Mouse (Mus musculus): ENCODE measurements around the gene Pias3. TPM values are rescaled to one million over a fixed set of nuclear protein-coding genes. Genes with fewer than 3 reads are reported as not detected.
"Not testable (repeated sequence)": the region's sequence is repeated elsewhere in the genome, so short reads cannot be mapped to it uniquely, and the experiment has no call there.

Gene Pias3
- total RNA-seq, 1 experiment from 2014 or later: 6.2 TPM

GRCm38 (mm10) chr3:96683496-96683895, 12.7 kb upstream of the Pias3 start:
- ATAC-seq (replicated peaks; ENCODE audit: insufficient number of reproducible peaks, low FRiP score, low TSS enrichment, poor library complexity, severe bottlenecking): no peak

GRCm38 (mm10) chr3:96684151-96684821, 11.9 kb upstream of the Pias3 start:
- no peak for ATAC-seq (replicated peaks; ENCODE audit: insufficient number of reproducible peaks, low FRiP score, low TSS enrichment, poor library complexity, severe bottlenecking)

- no peak for ATAC-seq (replicated peaks; ENCODE audit: insufficient number of reproducible peaks, low FRiP score, low TSS enrichment, poor library complexity, severe bottlenecking)
Measured at GRCm38 (mm10) chr3:96684822-96685156, 11.4 kb upstream of the Pias3 start.

GRCm38 (mm10) chr3:96686057-96686456, 10.1 kb upstream of the Pias3 start:
- not testable (repeated sequence) for ATAC-seq (replicated peaks; ENCODE audit: insufficient number of reproducible peaks, low FRiP score, low TSS enrichment, poor library complexity, severe bottlenecking)

GRCm38 (mm10) chr3:96688854-96689253, 7.3 kb upstream of the Pias3 start:
- no peak for ATAC-seq (replicated peaks; ENCODE audit: insufficient number of reproducible peaks, low FRiP score, low TSS enrichment, poor library complexity, severe bottlenecking)

GRCm38 (mm10) chr3:96690298-96690697, 5.9 kb upstream of the Pias3 start:
- ATAC-seq (replicated peaks; ENCODE audit: insufficient number of reproducible peaks, low FRiP score, low TSS enrichment, poor library complexity, severe bottlenecking): 0 out of 2 replicates have a peak, but pooled peaks have one; percentile 36

- ATAC-seq (replicated peaks; ENCODE audit: insufficient number of reproducible peaks, low FRiP score, low TSS enrichment, poor library complexity, severe bottlenecking): no peak
Measured at GRCm38 (mm10) chr3:96692506-96692905, 3.7 kb upstream of the Pias3 start.

GRCm38 (mm10) chr3:96693579-96693978, 2.6 kb upstream of the Pias3 start:
- no peak for ATAC-seq (replicated peaks; ENCODE audit: insufficient number of reproducible peaks, low FRiP score, low TSS enrichment, poor library complexity, severe bottlenecking)

- peak; percentile 71 for ATAC-seq (replicated peaks; ENCODE audit: insufficient number of reproducible peaks, low FRiP score, low TSS enrichment, poor library complexity, severe bottlenecking)
Measured at GRCm38 (mm10) chr3:96696766-96697732, 865 bp downstream of the Pias3 start.

- ATAC-seq (replicated peaks; ENCODE audit: insufficient number of reproducible peaks, low FRiP score, low TSS enrichment, poor library complexity, severe bottlenecking): no peak
Measured at GRCm38 (mm10) chr3:96698993-96699690, 3.0 kb downstream of the Pias3 start.

GRCm38 (mm10) chr3:96700376-96700775, 4.2 kb downstream of the Pias3 start:
- no peak for ATAC-seq (replicated peaks; ENCODE audit: insufficient number of reproducible peaks, low FRiP score, low TSS enrichment, poor library complexity, severe bottlenecking)

GRCm38 (mm10) chr3:96701003-96701402, 4.8 kb downstream of the Pias3 start:
- ATAC-seq (replicated peaks; ENCODE audit: insufficient number of reproducible peaks, low FRiP score, low TSS enrichment, poor library complexity, severe bottlenecking): no peak

- ATAC-seq (replicated peaks; ENCODE audit: insufficient number of reproducible peaks, low FRiP score, low TSS enrichment, poor library complexity, severe bottlenecking): no peak
Measured at GRCm38 (mm10) chr3:96704778-96705177, 8.6 kb downstream of the Pias3 start.

- ATAC-seq (replicated peaks; ENCODE audit: insufficient number of reproducible peaks, low FRiP score, low TSS enrichment, poor library complexity, severe bottlenecking): no peak
Measured at GRCm38 (mm10) chr3:96706217-96706616, 10.0 kb downstream of the Pias3 start.

- no peak for ATAC-seq (replicated peaks; ENCODE audit: insufficient number of reproducible peaks, low FRiP score, low TSS enrichment, poor library complexity, severe bottlenecking)
Measured at GRCm38 (mm10) chr3:96706984-96707383, 10.8 kb downstream of the Pias3 start.

GRCm38 (mm10) chr3:96707903-96708683, 11.9 kb downstream of the Pias3 start, which contains the start of gene Nudt17:
Nudt17 (minus strand) TSS chr3:96708562.
- peak; percentile 49; the same call in 1 of the 2 replicates for ATAC-seq (replicated peaks; ENCODE audit: insufficient number of reproducible peaks, low FRiP score, low TSS enrichment, poor library complexity, severe bottlenecking)

- no peak for ATAC-seq (replicated peaks; ENCODE audit: insufficient number of reproducible peaks, low FRiP score, low TSS enrichment, poor library complexity, severe bottlenecking)
Measured at GRCm38 (mm10) chr3:96708684-96709064, 12.5 kb downstream of the Pias3 start.

GRCm38 (mm10) chr3:96714286-96714685, 18.1 kb downstream of the Pias3 start:
- no peak for ATAC-seq (replicated peaks; ENCODE audit: insufficient number of reproducible peaks, low FRiP score, low TSS enrichment, poor library complexity, severe bottlenecking)
